Mouse (Mus musculus): Measurements from ENCODE around the gene Kcnh2.

The Kcnh2 gene

DNA sequence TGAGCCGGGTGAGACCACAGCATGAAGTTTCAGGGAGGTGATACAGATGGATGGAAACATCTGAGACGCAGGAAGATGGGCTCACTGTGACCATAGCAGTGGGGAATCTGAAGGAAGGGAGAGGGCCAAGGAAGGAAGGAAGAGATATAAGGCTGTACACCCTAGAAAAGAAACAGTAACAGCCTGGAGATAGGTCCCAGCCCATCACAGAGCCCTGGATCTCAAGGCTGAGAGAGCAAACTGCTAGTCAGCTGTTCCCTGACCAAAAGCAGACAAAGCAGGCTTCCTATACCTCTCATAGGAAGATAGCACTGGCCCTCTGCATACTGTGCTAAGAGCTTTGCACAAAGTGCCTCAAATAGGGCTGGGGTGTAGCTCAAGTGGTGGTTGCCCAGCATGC is 27.3 kb upstream of the Kcnh2 start:
- DNase-seq (ENCODE audit: low read depth): no peak

DNA sequence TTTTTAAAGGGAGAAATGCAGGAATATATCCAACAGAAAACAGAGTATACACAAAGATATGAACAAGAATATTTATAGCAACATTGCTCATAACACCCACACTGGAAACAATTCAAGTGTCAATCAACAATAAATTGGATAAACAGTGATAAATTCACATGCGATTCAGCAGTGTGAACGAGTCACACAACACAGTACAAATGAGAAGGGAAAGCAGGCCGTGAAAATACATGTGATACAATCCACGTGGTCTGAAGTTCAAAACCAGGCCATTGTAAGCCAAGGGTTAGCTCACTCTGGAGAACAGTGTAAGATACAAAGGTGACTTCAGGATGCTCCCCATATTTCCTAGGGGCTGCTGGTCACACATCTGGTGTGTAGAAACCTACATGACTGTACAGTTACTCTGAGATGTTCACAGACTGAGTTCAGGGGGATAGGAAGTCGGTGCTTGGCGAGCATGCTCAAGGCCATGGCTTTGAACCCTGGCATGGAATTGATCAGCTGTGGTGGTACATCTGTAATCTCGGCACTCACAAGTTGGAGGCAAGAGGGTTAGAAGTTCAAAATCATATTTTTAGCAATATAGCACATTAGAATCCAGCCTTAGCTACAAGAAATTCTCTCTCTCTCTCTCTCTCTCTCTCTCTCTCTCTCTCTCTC is 23.4 kb upstream of the Kcnh2 start:
- peak; percentile 87 for DNase-seq (ENCODE audit: low read depth)

DNA sequence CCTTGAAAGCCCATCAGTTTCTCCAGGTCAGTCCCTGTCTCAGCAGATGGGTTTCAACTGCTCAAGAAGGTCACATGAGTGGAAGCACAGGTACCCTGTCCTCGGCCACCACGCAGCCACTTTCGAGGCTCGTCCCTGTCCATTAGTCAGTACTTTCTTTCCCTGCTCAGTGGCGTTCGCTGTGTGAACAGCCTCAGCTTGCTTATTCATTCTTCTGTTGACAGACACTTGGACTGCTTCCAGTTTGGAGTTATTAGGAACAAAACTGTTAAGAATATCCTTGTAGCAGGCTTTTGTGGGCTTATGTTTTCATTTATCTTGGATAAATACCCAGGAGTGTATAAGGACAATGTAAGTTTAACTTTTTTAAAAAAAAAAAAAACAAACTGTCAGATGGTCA is 22.8 kb upstream of the Kcnh2 start:
- DNase-seq (ENCODE audit: low read depth): peak; percentile 96

DNA sequence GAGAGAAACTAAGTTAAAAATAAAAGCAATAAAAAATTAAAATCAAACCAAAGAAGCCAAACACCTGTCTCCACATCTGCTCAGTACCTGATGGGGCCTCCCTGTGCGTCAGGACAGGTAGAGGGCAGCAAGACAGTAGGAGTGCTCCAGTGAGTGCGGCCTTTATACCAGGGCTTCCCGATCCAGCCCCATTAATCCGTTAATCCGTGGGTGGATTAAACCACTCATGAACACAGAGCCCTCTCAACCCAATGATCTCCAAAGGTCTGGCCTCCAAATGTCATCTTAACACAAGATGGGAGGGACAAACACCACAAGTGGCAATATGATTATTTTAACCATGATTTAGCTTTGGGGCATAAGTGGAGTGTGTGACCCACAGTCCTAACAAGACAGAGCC is 22.4 kb upstream of the Kcnh2 start:
- DNase-seq (ENCODE audit: low read depth): no peak

DNA sequence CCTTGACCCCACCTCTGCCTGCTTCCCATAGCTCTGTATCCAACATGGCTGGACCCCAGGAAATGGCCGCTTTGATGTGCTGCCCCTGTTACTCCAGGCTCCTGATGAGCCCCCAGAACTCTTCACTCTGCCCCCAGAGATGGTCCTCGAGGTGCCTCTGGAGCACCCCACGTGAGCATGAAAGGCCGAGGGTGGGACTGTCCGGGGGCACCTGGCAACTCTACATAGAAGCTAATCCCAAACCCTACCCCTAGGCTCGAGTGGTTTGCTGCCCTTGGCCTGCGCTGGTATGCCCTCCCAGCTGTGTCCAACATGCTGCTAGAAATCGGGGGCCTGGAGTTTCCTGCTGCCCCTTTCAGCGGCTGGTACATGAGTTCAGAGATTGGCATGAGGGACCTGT is 18.4 kb upstream of the Kcnh2 start:
- DNase-seq (ENCODE audit: low read depth): no peak

DNA sequence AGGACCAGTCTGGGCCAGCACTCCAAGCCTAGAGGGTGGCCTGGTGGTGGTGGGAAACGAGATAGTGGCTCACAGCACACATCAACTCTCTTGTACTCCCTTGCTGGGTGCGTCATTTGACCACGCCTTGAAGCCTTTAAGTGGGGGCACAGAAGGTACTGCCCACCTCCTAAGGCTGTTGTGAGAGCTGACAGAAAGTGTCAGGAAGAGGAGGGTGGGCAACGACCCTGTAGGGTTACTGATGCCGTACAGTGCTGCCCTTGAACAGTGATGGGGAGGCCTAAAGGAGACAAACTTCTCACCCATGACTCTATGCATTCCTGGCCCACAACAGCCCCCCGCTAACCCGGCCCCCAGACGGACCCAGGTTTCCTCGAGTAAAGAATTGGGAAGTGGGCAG is 15.0 kb upstream of the Kcnh2 start:
- no peak for DNase-seq (ENCODE audit: low read depth)

DNA sequence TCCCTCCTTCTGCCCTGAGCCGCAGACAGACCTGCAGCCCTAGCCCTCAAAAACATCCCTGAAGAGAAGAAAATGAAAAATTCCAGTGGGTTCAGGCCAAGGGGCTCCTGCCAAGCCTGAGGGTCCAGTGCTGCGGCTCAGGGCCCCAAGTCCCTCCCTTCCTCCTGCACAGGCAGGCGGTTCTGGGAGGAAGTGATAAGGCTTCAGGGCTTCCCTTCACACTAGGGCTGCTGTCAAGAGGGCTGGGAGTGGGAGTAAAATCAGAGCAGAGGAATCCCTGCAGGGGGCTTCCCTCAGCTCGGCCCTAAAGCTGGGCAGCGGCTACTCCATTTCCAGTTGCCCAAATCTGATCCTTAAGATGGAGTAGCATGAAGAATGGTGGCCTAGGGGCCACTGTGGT is 14.1 kb upstream of the Kcnh2 start:
- no peak for DNase-seq (ENCODE audit: low read depth)

DNA sequence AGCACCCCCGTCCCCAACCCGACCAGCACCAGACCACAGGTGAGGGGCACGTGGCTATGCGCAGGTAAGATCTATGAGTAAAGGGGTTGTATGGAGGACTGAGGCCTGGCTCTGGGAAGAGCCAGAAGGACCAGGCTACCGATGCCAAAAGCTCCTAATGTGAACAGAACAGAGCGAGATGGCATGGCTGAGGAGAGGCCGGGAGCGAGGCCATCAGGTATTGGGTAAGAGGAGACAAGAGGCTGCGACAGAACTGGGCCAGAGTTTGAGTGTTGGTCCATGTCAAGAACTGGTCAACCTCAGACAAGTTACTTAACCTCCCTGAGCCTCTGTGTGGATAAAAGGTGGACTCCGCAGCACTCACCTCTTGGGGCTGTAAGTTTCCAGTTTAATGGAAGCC is 13.6 kb upstream of the Kcnh2 start:
- DNase-seq (ENCODE audit: low read depth): no peak

DNA sequence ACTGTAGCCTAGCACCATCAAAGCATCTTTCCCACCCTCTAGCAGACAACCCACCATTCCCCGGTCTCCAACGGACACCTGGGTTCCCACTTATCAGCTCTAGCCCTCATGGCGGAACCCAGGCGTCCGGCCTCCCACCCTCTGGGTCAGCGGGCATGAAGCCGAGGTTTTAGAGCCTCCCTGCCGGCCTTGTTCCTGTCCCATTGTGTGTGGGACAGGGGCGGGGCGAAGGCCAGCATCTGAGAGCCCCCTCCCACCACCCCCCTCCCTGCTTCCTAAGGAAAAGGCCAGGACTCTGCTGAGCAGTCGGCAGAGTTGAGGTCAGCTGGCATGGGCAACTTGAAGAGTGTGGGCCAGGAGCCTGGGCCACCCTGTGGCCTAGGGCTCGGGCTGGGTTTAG is 13.1 kb upstream of the Kcnh2 start, which contains the start of gene Nos3:
Nos3 (plus strand) TSS at position 303 of the 400 bp plus-strand sequence.
- DNase-seq (ENCODE audit: low read depth): no peak

DNA sequence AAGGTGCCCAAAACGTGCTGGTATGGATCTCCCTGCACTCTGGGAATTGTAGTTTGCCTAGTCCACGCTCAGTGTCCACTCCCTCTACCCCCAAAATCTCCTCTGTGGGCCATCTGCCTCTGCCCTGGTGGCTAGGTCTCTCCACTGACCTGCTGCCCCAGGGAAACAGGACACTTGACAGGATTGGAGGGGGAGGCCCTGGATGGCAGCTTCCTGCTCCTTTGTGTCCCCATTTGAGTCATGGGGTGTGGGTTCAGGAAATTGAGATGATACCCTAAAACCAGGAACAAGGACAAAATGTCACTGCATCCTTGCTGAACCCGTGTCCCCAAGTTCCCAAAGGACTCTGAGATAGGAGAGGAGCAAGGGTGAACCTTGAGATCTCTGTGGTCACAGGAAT is 12.7 kb upstream of the Kcnh2 start:
- DNase-seq (ENCODE audit: low read depth): no peak

DNA sequence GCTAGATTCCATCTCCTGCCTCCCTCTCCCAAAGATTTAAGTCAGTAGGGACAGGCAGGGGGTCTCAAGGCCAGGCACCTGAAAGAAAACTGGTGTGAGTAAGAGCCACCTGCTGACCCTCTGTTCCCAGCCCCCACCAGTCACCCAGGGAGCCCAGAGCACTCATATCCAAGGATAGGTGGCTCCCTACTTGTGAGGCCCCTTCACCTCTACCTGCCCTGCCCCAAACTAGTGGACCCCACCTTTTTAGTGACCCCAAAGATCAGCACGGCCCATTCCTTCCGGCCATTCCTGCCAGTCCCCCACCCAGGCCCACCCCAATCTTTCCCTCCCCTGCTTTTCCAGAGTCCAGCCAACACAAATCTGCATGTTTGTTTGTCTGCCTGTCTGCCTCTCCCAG is 12.1 kb upstream of the Kcnh2 start:
- no peak for DNase-seq (ENCODE audit: low read depth)

DNA sequence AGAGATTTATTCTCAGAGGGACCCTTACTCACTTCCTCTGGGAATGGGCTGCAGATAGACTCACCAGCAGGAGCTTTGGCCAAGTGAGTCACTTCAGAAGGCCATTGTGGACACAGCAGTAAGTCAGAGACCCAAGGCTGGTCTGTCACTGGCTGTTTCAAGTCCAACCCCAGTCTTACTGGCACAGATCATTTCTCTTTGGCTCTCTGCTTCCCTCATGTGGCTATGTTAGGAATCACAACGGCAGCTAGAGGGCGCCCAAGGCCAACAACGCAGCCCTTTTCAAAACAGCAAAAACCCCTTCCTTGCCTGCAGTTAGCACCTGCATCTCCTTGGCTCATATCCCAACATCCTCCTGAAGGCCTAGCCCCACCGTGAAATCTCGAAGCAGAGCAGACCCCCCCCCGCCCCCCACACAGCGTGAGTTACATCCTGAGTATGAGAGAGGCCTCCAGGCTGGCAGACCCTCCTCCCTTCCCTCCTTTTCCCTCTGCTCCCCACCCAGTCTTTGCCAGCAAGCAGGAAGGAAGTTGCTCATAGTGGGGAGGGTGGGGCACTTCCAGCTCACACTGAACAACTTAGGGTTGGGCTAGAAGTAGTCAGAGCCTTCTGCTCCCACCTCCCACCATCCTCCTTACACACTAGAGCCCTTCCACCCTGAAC is 9.5 kb upstream of the Kcnh2 start:
- peak; percentile 94 for DNase-seq (ENCODE audit: low read depth)

DNA sequence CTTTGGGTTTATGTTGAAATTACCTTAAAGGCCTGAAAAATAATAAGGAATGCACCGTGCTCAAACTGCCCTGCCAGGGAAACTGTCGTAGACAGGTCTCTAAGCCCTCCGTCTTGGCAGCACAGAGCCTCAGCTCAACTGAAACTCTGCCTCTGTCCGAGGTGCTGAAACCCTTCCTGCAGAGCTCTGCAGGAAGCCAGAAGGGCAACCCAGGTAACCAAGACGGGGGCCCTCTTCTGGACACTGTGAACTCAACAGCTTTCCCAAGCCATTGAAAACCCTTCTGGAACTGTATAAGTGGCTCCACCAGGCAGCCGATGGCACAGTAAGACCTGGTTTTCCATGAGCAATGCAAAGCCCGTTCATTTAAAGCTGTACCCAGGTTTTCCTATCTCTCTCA is 6.1 kb upstream of the Kcnh2 start:
- peak; percentile 97 for DNase-seq (ENCODE audit: low read depth)

DNA sequence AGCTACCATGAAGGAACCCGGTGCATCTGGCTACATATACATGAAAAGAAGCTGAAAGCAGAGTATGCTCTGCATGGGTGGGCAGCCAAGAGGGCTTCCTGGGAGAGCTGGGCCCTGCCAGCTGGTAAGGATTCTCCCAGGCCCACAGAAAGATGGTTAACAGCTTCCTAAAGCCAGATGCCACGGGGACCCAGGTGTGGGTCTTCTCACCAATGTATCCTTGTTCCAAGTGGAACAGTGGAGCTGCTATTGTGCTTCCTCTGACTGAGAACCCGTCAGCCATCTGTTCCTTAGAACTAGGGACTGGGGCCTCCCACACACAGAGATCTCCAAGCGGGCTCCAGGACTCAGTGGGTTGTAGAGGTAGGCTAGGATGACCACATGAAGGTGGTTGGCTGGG is 5.4 kb upstream of the Kcnh2 start:
- no peak for DNase-seq (ENCODE audit: low read depth)

DNA sequence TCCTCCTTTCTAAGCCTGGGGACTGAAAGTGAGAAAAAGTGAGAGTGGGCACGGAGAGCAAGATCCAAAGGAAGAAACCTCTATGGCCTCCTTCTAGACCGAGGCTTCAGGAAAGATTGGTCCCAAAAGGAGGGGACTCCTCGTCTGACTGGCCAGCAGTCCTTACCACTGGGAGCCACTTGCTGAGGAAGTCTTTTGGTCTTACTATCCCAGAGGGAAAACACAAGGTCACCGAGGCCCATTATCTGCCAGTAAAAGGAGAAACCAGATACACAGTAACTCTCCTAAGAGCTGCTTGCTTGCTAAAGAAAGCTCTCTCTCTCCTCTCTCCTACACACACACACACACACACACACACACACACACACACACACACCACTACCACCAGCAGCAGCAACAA is 1.9 kb upstream of the Kcnh2 start:
- DNase-seq (ENCODE audit: low read depth): no peak

DNA sequence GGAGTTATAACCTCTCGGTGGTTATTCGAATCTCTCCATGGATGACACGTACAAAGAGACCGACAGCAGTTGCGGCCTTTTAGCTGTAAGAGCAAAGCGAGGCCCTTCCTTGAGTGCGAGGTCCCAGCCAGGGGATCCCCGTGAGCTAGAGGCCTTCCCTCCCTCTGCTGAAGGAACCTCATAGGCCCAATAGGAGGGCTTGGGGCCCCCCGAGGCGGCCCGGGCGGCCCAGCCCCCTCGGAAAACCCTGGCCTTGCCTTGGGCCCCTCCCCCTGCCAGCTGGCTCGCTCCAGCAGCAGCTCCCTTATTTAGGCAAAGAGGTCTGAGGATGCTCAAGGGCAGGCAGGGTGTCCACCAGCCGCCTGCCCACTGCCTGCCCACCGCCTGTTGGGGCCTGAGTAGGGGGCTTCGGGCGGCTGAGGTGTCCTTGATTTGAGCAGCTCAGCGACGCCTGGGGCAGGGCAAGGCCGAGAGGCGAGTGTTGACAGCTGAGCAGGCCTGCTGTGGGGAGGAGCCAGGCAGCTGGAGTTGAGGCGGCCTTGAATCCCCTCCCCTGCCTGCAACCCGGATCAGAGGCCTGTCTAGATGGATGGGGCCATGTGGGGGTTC is 951 bp upstream of the Kcnh2 start:
- DNase-seq (ENCODE audit: low read depth): peak; percentile 72

DNA sequence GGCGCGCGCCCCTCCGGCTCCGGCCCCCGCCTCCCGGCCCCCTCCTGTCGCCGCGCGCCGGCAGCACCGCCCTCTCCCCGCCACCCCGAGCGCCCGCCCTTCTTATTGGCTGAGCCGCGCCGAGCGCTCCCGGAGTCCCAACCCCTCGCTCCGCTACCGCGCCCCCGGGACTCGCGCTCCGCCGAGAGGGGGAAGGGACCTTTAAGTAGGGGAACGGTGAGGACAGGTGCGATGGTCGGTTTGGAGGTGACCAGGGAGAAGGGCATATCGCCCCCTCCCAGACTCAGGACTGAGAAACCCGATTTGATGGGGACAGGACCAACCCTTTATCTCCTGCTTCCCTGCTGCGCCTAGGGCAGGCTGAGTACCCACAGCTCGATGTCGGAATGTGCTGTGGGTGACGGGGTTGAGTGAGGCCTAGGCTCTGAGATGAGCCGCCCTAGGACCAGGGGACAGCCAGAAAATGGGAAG is 332 bp upstream of the Kcnh2 start:
- peak; percentile 55 for DNase-seq (ENCODE audit: low read depth)

DNA sequence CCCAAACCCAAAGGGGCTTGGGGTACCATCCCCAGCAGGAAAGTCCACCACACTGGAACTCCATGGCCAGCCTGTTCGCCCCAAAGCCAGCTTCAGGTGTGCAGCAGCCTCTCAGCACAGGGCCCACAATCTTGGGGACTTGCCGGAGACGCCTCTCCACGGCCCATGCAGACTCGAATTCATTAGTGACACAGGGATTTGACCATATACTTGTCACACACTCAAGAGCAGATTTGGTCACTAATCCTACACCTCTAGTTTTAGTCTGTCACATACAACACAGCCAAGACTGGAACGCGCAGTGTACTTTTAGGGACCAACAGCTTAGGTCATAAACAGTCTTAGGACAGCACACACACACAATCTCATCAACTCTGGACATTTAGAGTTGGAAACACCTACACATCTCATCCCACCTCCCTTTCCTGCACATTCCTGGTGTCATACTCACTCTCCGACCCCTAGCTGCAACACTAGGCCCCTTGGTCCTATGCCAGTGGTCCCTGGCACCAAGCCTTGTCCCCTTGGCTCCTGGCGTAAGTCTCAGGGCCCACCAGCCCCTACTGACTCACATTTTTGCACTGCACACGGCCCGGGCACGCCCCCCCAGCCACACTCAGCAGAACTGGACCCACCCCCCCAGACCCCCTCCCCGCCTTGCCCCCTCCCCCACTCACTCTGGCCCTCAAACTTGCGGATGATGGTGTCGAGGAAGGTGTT is 713 bp downstream of the Kcnh2 start:
- no peak for DNase-seq (ENCODE audit: low read depth)

DNA sequence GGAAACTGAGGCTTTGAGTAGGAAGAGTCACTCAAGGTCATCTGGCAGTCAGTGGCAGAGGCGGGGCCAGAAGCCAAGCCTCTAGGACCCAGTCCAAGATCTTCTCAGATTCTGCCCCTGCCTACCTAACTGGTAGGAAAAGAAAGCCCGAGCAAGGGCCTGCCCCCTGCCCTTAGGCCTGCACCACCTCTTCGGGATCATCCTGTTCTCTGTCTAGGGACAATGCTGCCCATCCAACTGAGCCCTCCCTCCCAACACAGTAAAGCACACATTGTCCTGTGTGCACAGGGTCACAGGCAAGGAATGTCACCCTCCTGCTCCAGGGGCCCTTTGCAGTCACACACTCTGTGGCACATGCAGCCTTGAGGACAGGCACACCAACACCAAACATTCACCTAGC is 1.3 kb downstream of the Kcnh2 start:
- no peak for DNase-seq (ENCODE audit: low read depth)

DNA sequence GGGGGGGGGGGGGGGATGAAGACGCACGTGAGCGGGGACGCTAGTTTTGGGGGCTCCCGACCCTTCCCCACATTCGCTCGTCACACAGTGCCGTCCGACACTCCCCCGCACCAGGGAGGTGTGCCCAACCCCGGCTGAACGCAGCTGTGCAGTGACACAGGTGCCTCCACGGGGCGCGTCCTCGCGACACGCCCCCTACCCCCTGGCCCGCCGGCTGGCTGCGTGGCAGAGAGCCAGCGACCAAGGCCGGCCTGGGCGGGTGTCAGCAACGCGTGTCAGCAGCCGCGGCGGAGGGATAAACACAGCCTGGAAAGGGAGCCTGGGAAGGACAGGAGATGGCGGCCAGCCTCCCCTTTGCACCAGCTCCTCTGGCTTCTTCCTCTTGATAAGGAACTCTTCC is 2.9 kb downstream of the Kcnh2 start:
- no peak for DNase-seq (ENCODE audit: low read depth)

DNA sequence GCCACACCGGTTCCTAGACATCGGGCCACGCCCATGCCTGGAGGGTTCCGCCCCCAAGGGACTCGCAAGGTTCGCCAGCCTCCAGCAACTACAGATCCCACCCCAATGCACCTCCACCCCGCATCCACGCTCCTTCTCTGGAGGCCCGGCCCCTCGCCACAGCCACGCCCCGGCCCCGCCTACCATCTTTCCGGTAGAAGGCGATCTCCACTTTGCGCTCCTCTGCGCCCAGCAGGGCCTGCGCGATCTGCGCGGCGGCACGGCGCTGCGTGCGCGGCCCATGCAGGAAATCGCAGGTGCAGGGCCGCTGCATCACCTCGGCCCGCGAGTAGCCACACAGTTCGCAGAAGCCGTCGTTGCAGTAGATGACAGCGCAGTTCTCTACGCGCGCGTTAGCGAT is 3.3 kb downstream of the Kcnh2 start:
- no peak for DNase-seq (ENCODE audit: low read depth)

DNA sequence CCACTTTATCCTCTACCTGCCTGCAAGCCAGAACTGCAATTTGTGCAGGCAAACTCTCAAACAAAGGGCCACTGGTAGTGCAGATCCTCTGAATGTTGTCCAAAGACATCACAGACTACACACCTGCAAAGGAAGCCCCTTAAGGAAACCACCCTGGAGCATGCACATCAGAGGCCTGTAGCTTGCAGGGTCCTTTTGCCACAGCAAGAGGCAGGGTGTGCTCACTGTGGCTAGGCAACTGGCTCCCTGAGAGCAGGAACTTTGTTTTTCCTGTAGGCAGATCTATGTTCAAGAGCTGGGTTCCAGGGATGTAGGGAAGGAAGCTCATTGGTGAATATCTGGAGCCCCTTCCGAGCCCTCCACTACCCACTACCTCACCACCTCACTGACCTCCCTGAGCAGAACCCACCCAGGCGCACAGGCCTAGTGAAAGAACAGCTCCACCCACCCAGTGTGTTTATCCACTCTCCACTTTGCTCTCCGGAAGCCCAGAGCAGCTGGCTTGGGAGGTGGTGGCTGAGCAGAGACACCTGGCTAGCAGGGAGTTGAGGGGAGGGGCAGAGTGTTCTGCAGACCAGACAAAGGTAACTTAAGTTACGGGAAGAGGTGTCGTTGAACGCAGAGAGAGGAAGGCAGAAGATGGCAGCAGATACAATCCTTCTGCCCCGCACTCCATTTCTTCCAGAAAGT is 4.1 kb downstream of the Kcnh2 start:
- no peak for DNase-seq (ENCODE audit: low read depth)
